Mouse (Mus musculus): ENCODE results near the gene BC005561. TPM values are rescaled to one million over a fixed set of nuclear protein-coding genes. Genes with fewer than 3 reads are reported as not detected.

Gene BC005561
- polyA plus RNA-seq, 1 experiment from 2014 or later = 12.2 TPM

Other genes with a start within 250 kb of the BC005561 start
- 0.10 and 0.22 TPM in 2 replicates for gene Ibsp, start 209.2 kb upstream of the BC005561 start, polyA plus RNA-seq (2015; fragmentation: Nextera tagmentation; extraction: Ambion mirVana)
- not detected in 2 replicates for gene Mepe, start 183.0 kb upstream of the BC005561 start, polyA plus RNA-seq (2015; fragmentation: Nextera tagmentation; extraction: Ambion mirVana)
- 179 and 274 TPM in 2 replicates for gene Spp1, start 73.2 kb upstream of the BC005561 start, polyA plus RNA-seq (2015; fragmentation: Nextera tagmentation; extraction: Ambion mirVana)
- gene Pkd2, start 48.9 kb upstream of the BC005561 start, polyA plus RNA-seq (2015; fragmentation: Nextera tagmentation; extraction: Ambion mirVana) = 14.9 and 16.2 TPM in 2 replicates